22 mouse cellular contexts compared by ENCODE assay signal in genomic region chr9:108481520-108482210, GRCm38 (mm10). TPM values are rescaled to one million over a fixed set of nuclear protein-coding genes. Genes with fewer than 3 reads are reported as not detected.
DNase-seq lines count a peak whose midpoint lies in the region; ATAC-seq lines count a peak whose summit lies in the region.
"Had no signal": no experiment of that assay in that cellular context is flagged by ENCODE, and none has a peak within 500 bp of the region (broad histone marks: within the 10 kb centered on the region; RNA-seq: fewer than 3 reads in every experiment).

No protein-coding gene starts in this region.

- H3K9ac ChIP-seq in forebrain, embryonic 13.5 days, result peak overlapping the region; percentile 19; the same call in 1 of the 2 replicates
- H3K9ac ChIP-seq in kidney, embryonic 15.5 days, result no peak overlapping the region
- H3K9ac ChIP-seq in heart, embryonic 14.5 days (ENCODE audit: low read length), result peak overlapping the region; percentile 19; the same call in 1 of the 2 replicates
- no peak overlapping the region for H3K9ac ChIP-seq in hindbrain, embryonic 16.5 days (ENCODE audit: low read depth, low read length)
- H3K9ac ChIP-seq: forebrain, postnatal 0 days; hindbrain, embryonic 15.5 days; limb, embryonic 15.5 days; liver, embryonic 15.5 days had no signal

- 92% methylated on average over 19 of the region's 19 CpGs for WGBS in forebrain, embryonic 13.5 days
- 93% methylated on average over 19 of the region's 19 CpGs for WGBS in forebrain, embryonic 10.5 days
- WGBS in kidney, embryonic 15.5 days, result 92% methylated on average over 19 of the region's 19 CpGs
- 78% methylated on average over 19 of the region's 19 CpGs for WGBS in heart, embryonic 14.5 days
- 90% methylated on average over 19 of the region's 19 CpGs for WGBS in hindbrain, embryonic 16.5 days

- no peak overlapping the region for H3K4me3 ChIP-seq in forebrain, embryonic 13.5 days
- no peak overlapping the region for H3K4me3 ChIP-seq in forebrain, embryonic 10.5 days
- no peak overlapping the region for H3K4me3 ChIP-seq in kidney, embryonic 15.5 days (replicated peaks)
- H3K4me3 ChIP-seq in brown adipose tissue, adult 24 weeks (ENCODE audit: insufficient read depth, low read depth, low read length), result peak overlapping the region; percentile 4; the same call in 1 of the 2 replicates
- no peak overlapping the region for H3K4me3 ChIP-seq in heart, embryonic 14.5 days (ENCODE audit: control insufficient read depth in 1 of 2, insufficient read depth in 1 of 2, low read depth in 1 of 2, low read length in 2 of 2)
- H3K4me3 ChIP-seq in hindbrain, embryonic 16.5 days (ENCODE audit: low read length), result no peak overlapping the region
- H3K4me3 ChIP-seq: hindbrain, embryonic 15.5 days; liver, embryonic 15.5 days; megakaryocyte, embryonic 14.5 days had no signal

- ATAC-seq in forebrain, embryonic 13.5 days, result no peak
- ATAC-seq in kidney, embryonic 15.5 days (replicated peaks; ENCODE audit: low FRiP score), result no peak
- ATAC-seq in heart, embryonic 14.5 days (ENCODE audit: insufficient number of reproducible peaks, insufficient read depth, low FRiP score, low read depth), result no peak
- ATAC-seq in hindbrain, embryonic 16.5 days, result no peak
- ATAC-seq: CD4-positive, CD25-positive, alpha-beta regulatory T cell, adult 4 months; forebrain, postnatal 0 days; lung, postnatal 0 days; midbrain, embryonic 16.5 days; Patski had no signal

- H3K36me3 ChIP-seq in forebrain, embryonic 13.5 days (ENCODE audit: poor library complexity, severe bottlenecking), result peaks cover 36% of the 10 kb centered on the region; the same call in 1 of the 2 replicates
- H3K36me3 ChIP-seq in forebrain, embryonic 10.5 days (replicated peaks), result peaks cover 58% of the 10 kb centered on the region
- peaks cover 60% of the 10 kb centered on the region for H3K36me3 ChIP-seq in kidney, embryonic 15.5 days
- H3K36me3 ChIP-seq in heart, embryonic 14.5 days (ENCODE audit: control insufficient read depth, insufficient read depth, low read length), result peaks cover 54% of the 10 kb centered on the region
- no peaks in the 10 kb centered on the region for H3K36me3 ChIP-seq in hindbrain, embryonic 16.5 days (ENCODE audit: control insufficient read depth, insufficient read depth, low read length)
- H3K36me3 ChIP-seq: hindbrain, embryonic 15.5 days; liver, embryonic 15.5 days had no signal

- DNase-seq in forebrain, embryonic 10.5 days (ENCODE audit: extremely low spot score, low spot score), result no peak
- no peak for DNase-seq in kidney, adult 11 months
- DNase-seq in lung, postnatal 4 days, result no peak
- DNase-seq: adrenal gland, adult 8-10 months; cerebellum, postnatal 10 days; forebrain, postnatal 0 days; kidney, adult 18-20 months; right cerebral cortex, postnatal 4 days; thymus, postnatal 14 days had no signal

- no peaks in the 10 kb centered on the region for H3K9me3 ChIP-seq in forebrain, embryonic 13.5 days (replicated peaks)
- H3K9me3 ChIP-seq in forebrain, embryonic 10.5 days, result no peaks in the 10 kb centered on the region
- H3K9me3 ChIP-seq in kidney, embryonic 15.5 days (replicated peaks), result no peaks in the 10 kb centered on the region
- H3K9me3 ChIP-seq in heart, embryonic 14.5 days (ENCODE audit: control insufficient read depth, low read length), result no peaks in the 10 kb centered on the region
- no peaks in the 10 kb centered on the region for H3K9me3 ChIP-seq in hindbrain, embryonic 16.5 days (ENCODE audit: control insufficient read depth, low read length)
- H3K9me3 ChIP-seq: hindbrain, embryonic 15.5 days; limb, embryonic 15.5 days; liver, embryonic 15.5 days; megakaryocyte, embryonic 14.5 days had no signal

- no peak overlapping the region for H3K4me2 ChIP-seq in forebrain, embryonic 13.5 days
- 0 out of 2 replicates have a peak overlapping the region, but pooled peaks have one; percentile 69 for H3K4me2 ChIP-seq in kidney, embryonic 15.5 days
- H3K4me2 ChIP-seq in heart, embryonic 14.5 days (ENCODE audit: low read length), result peak overlapping the region; percentile 96
- no peak overlapping the region for H3K4me2 ChIP-seq in hindbrain, embryonic 16.5 days (ENCODE audit: low read length)
- H3K4me2 ChIP-seq: hindbrain, embryonic 15.5 days; liver, embryonic 15.5 days had no signal

- peaks cover 25% of the 10 kb centered on the region for H3K4me1 ChIP-seq in forebrain, embryonic 13.5 days
- peaks cover 37% of the 10 kb centered on the region for H3K4me1 ChIP-seq in forebrain, embryonic 10.5 days
- H3K4me1 ChIP-seq in kidney, embryonic 15.5 days, result peaks cover 29% of the 10 kb centered on the region
- peaks cover 14% of the 10 kb centered on the region for H3K4me1 ChIP-seq in brown adipose tissue, adult 24 weeks (ENCODE audit: control insufficient read depth, insufficient read depth, insufficient read length, low read length)
- peaks cover 26 to 28% of the 10 kb centered on the region in 2 experiments for H3K4me1 ChIP-seq in heart, embryonic 14.5 days (ENCODE audit: control insufficient read depth in 2 of 2, insufficient read depth in 2 of 2, low read length in 2 of 2)
- H3K4me1 ChIP-seq in hindbrain, embryonic 16.5 days (ENCODE audit: control insufficient read depth, insufficient read depth, low read depth, low read length), result peaks cover 16% of the 10 kb centered on the region

- H3K27ac ChIP-seq in forebrain, embryonic 13.5 days, result no peak overlapping the region
- H3K27ac ChIP-seq in forebrain, embryonic 10.5 days, result no peak overlapping the region
- H3K27ac ChIP-seq in kidney, embryonic 15.5 days, result no peak overlapping the region
- H3K27ac ChIP-seq in brown adipose tissue, adult 24 weeks (replicated peaks; ENCODE audit: low read depth, low read length), result no peak overlapping the region
- H3K27ac ChIP-seq in heart, embryonic 14.5 days (replicated peaks in 1 of 2; ENCODE audit: control insufficient read depth in 1 of 2, insufficient read depth in 1 of 2, low read depth in 2 of 2, low read length in 2 of 2), result peak overlapping the region; percentile 46 to 90
- H3K27ac ChIP-seq in hindbrain, embryonic 16.5 days (ENCODE audit: low read depth, low read length), result no peak overlapping the region
- H3K27ac ChIP-seq: hindbrain, embryonic 15.5 days; limb, embryonic 15.5 days; liver, embryonic 15.5 days had no signal

- H3K27me3 ChIP-seq in forebrain, embryonic 13.5 days, result no peaks in the 10 kb centered on the region
- H3K27me3 ChIP-seq in forebrain, embryonic 10.5 days (ENCODE audit: poor library complexity, severe bottlenecking), result no peaks in the 10 kb centered on the region
- H3K27me3 ChIP-seq in kidney, embryonic 15.5 days, result no peaks in the 10 kb centered on the region
- no peaks in the 10 kb centered on the region for H3K27me3 ChIP-seq in heart, embryonic 14.5 days (ENCODE audit: control insufficient read depth, insufficient read depth, low read length)
- H3K27me3 ChIP-seq in hindbrain, embryonic 16.5 days (replicated peaks; ENCODE audit: control insufficient read depth, insufficient read depth, low read length), result no peaks in the 10 kb centered on the region
- H3K27me3 ChIP-seq: hindbrain, embryonic 15.5 days; limb, embryonic 15.5 days; Patski had no signal

RNA-seq across cellular contexts. Expression of gene Lamb2, which starts 2.1 kb away (rescaled TPM):
- 18.7 and 22.9 TPM in 2 replicates for polyA plus RNA-seq in forebrain, embryonic 13.5 days (2015; fragmentation: Nextera tagmentation; extraction: Ambion mirVana)
- polyA plus RNA-seq in forebrain, embryonic 10.5 days (2016; fragmentation: Nextera tagmentation; extraction: Ambion mirVana), result 34.8 and 40.8 TPM in 2 replicates
- polyA plus RNA-seq in kidney, embryonic 15.5 days (2015; fragmentation: Nextera tagmentation; extraction: Ambion mirVana), result 48.8 and 56.6 TPM in 2 replicates
- 19.1 and 38.4 TPM in 2 replicates for polyA plus RNA-seq in brown adipose tissue, adult 24 weeks (2012; ENCODE audit: insufficient read depth, insufficient read length, missing spikeins)
- 38.9 and 41.5 TPM in 2 replicates for polyA plus RNA-seq in heart, embryonic 14.5 days (2014; fragmentation: Nextera tagmentation; extraction: Ambion mirVana)
- 17.1 and 26.5 TPM in 2 replicates for polyA plus RNA-seq in hindbrain, embryonic 16.5 days (2015; fragmentation: Nextera tagmentation; extraction: Ambion mirVana)

RNA-seq across cellular contexts. Expression of gene Usp19, which starts 8.7 kb away (rescaled TPM):
- 69.7 and 80.6 TPM in 2 replicates for polyA plus RNA-seq in forebrain, embryonic 13.5 days (2015; fragmentation: Nextera tagmentation; extraction: Ambion mirVana)
- polyA plus RNA-seq in forebrain, embryonic 10.5 days (2016; fragmentation: Nextera tagmentation; extraction: Ambion mirVana), result 76.1 and 79.9 TPM in 2 replicates
- 69.3 and 78.8 TPM in 2 replicates for polyA plus RNA-seq in kidney, embryonic 15.5 days (2015; fragmentation: Nextera tagmentation; extraction: Ambion mirVana)
- 35.9 and 48.5 TPM in 2 replicates for polyA plus RNA-seq in brown adipose tissue, adult 24 weeks (2012; ENCODE audit: insufficient read depth, insufficient read length, missing spikeins)
- polyA plus RNA-seq in heart, embryonic 14.5 days (2014; fragmentation: Nextera tagmentation; extraction: Ambion mirVana), result 54.4 and 57.0 TPM in 2 replicates
- 56.3 and 71.4 TPM in 2 replicates for polyA plus RNA-seq in hindbrain, embryonic 16.5 days (2015; fragmentation: Nextera tagmentation; extraction: Ambion mirVana)

RNA-seq across cellular contexts. Expression of gene Klhdc8b, which starts 20.3 kb away (rescaled TPM):
- polyA plus RNA-seq in forebrain, embryonic 13.5 days (2015; fragmentation: Nextera tagmentation; extraction: Ambion mirVana), result 54.1 and 63.9 TPM in 2 replicates
- 33.1 and 40.3 TPM in 2 replicates for polyA plus RNA-seq in forebrain, embryonic 10.5 days (2016; fragmentation: Nextera tagmentation; extraction: Ambion mirVana)
- 31.0 and 37.8 TPM in 2 replicates for polyA plus RNA-seq in kidney, embryonic 15.5 days (2015; fragmentation: Nextera tagmentation; extraction: Ambion mirVana)
- 4.4 and 6.9 TPM in 2 replicates for polyA plus RNA-seq in brown adipose tissue, adult 24 weeks (2012; ENCODE audit: insufficient read depth, insufficient read length, missing spikeins)
- 87.0 and 94.7 TPM in 2 replicates for polyA plus RNA-seq in heart, embryonic 14.5 days (2014; fragmentation: Nextera tagmentation; extraction: Ambion mirVana)
- polyA plus RNA-seq in hindbrain, embryonic 16.5 days (2015; fragmentation: Nextera tagmentation; extraction: Ambion mirVana), result 54.8 and 68.6 TPM in 2 replicates

RNA-seq across cellular contexts. Expression of gene Ccdc71, which starts 21.3 kb away (rescaled TPM):
- polyA plus RNA-seq in forebrain, embryonic 13.5 days (2015; fragmentation: Nextera tagmentation; extraction: Ambion mirVana), result 50.1 and 53.8 TPM in 2 replicates
- polyA plus RNA-seq in forebrain, embryonic 10.5 days (2016; fragmentation: Nextera tagmentation; extraction: Ambion mirVana), result 53.6 and 54.1 TPM in 2 replicates
- 61.6 and 62.9 TPM in 2 replicates for polyA plus RNA-seq in kidney, embryonic 15.5 days (2015; fragmentation: Nextera tagmentation; extraction: Ambion mirVana)
- polyA plus RNA-seq in brown adipose tissue, adult 24 weeks (2012; ENCODE audit: insufficient read depth, insufficient read length, missing spikeins), result 8.2 and 11.6 TPM in 2 replicates
- 31.0 and 31.9 TPM in 2 replicates for polyA plus RNA-seq in heart, embryonic 14.5 days (2014; fragmentation: Nextera tagmentation; extraction: Ambion mirVana)
- 57.6 and 68.3 TPM in 2 replicates for polyA plus RNA-seq in hindbrain, embryonic 16.5 days (2015; fragmentation: Nextera tagmentation; extraction: Ambion mirVana)

RNA-seq across cellular contexts. Expression of gene Qars, which starts 25.8 kb away (rescaled TPM):
- 80.4 and 91.2 TPM in 2 replicates for polyA plus RNA-seq in forebrain, embryonic 13.5 days (2015; fragmentation: Nextera tagmentation; extraction: Ambion mirVana)
- 113 and 117 TPM in 2 replicates for polyA plus RNA-seq in forebrain, embryonic 10.5 days (2016; fragmentation: Nextera tagmentation; extraction: Ambion mirVana)
- polyA plus RNA-seq in kidney, embryonic 15.5 days (2015; fragmentation: Nextera tagmentation; extraction: Ambion mirVana), result 105 and 111 TPM in 2 replicates
- polyA plus RNA-seq in brown adipose tissue, adult 24 weeks (2012; ENCODE audit: insufficient read depth, insufficient read length, missing spikeins), result 85.0 and 107 TPM in 2 replicates
- 62.8 and 78.8 TPM in 2 replicates for polyA plus RNA-seq in heart, embryonic 14.5 days (2014; fragmentation: Nextera tagmentation; extraction: Ambion mirVana)
- polyA plus RNA-seq in hindbrain, embryonic 16.5 days (2015; fragmentation: Nextera tagmentation; extraction: Ambion mirVana), result 62.3 and 64.6 TPM in 2 replicates

Comparison
In these comparisons a context has a peak if more than half of its experiments do, and no peak if none do; other contexts are left out.
1. H3K27ac ChIP-seq: peak in heart, embryonic 14.5 days (2 of 2); none in forebrain, embryonic 13.5 days (single experiment), forebrain, embryonic 10.5 days (single experiment), kidney, embryonic 15.5 days (single experiment), brown adipose tissue, adult 24 weeks (single experiment) and hindbrain, embryonic 16.5 days (single experiment).
2. H3K4me2 ChIP-seq: peak in kidney, embryonic 15.5 days (single experiment) and heart, embryonic 14.5 days (single experiment); none in forebrain, embryonic 13.5 days (single experiment) and hindbrain, embryonic 16.5 days (single experiment).
3. H3K9ac ChIP-seq: peak in forebrain, embryonic 13.5 days (single experiment) and heart, embryonic 14.5 days (single experiment); none in kidney, embryonic 15.5 days (single experiment) and hindbrain, embryonic 16.5 days (single experiment).